Mouse (Mus musculus) myocyte (in vitro differentiated cells): ENCODE measurements around the gene Aox2. TPM values are rescaled to one million over a fixed set of nuclear protein-coding genes. Genes with fewer than 3 reads are reported as not detected.

Source experiments
- H3K27me3 ChIP-seq: one replicate; pipeline ENCODE4 v1.6.1; 2011; ENCODE audit not compliant: control insufficient read depth, insufficient read depth, insufficient read length
- H3K36me3 ChIP-seq: one replicate; pipeline ENCODE4 v1.6.1; 2011; ENCODE audit not compliant: control insufficient read depth, insufficient read depth
- H3K4me2 ChIP-seq: one replicate; pipeline ENCODE4 v1.6.1; 2011; ENCODE audit warnings: low read depth, control low read depth
- H3K4me3 ChIP-seq: one replicate; pipeline ENCODE4 v1.5.1; 2011; ENCODE audit warnings: mild to moderate bottlenecking, control low read depth, moderate library complexity
- H3K79me2 ChIP-seq: one replicate; pipeline ENCODE4 v1.6.1; 2011; ENCODE audit not compliant: control insufficient read depth, insufficient read depth
- H3ac ChIP-seq: one replicate; pipeline ENCODE4 v1.6.1; 2011; ENCODE audit not compliant: control insufficient read depth, insufficient read length
- CEBPB ChIP-seq: IDR thresholded peaks from 2 replicates; pipeline ENCODE4 v1.6.1; 2011; ENCODE audit warnings: mild to moderate bottlenecking, moderate library complexity; ENCODE audit not compliant: poor library complexity, insufficient read depth, severe bottlenecking
- E2F4 ChIP-seq: IDR thresholded peaks from one replicate; pipeline ENCODE4 v1.6.1; 2011; ENCODE audit warnings: mild to moderate bottlenecking, control low read depth, moderate library complexity; ENCODE audit not compliant: insufficient read depth
- MAX ChIP-seq: IDR thresholded peaks from one replicate; pipeline ENCODE4 v1.6.1; 2011; ENCODE audit warnings: low read depth, mild to moderate bottlenecking, control low read depth
- MYOD1 ChIP-seq, 3 experiments: IDR thresholded peaks; one replicate each; pipeline ENCODE4 v1.6.1; 2011; ENCODE audit warnings: control low read depth in 2 of 3, low read depth in 2 of 3, mild to moderate bottlenecking in 2 of 3, moderate library complexity in 1 of 3; ENCODE audit not compliant: insufficient read length in 2 of 3, control insufficient read depth in 1 of 3
- MYOG ChIP-seq, 3 experiments: IDR thresholded peaks; one replicate each; pipeline ENCODE4 v1.6.1; 2011; ENCODE audit warnings: control low read depth in 2 of 3, low read depth in 2 of 3, mild to moderate bottlenecking in 2 of 3; ENCODE audit not compliant: insufficient read length in 2 of 3, control insufficient read depth in 1 of 3, insufficient read depth in 1 of 3
- POLR2A ChIP-seq: IDR thresholded peaks from one replicate; pipeline ENCODE4 v1.6.1; 2011; ENCODE audit warnings: low read depth, mild to moderate bottlenecking, control low read depth, moderate library complexity; ENCODE audit not compliant: insufficient read length
- POLR2AphosphoS2 ChIP-seq: IDR thresholded peaks from one replicate; pipeline ENCODE4 v1.6.1; 2011; ENCODE audit warnings: low read depth, control low read depth; ENCODE audit not compliant: insufficient read length
- REST ChIP-seq: IDR thresholded peaks from one replicate; pipeline ENCODE4 v1.6.1; 2011; ENCODE audit warnings: mild to moderate bottlenecking, control low read depth, moderate library complexity; ENCODE audit not compliant: insufficient read depth, insufficient read length
- SRF ChIP-seq: IDR thresholded peaks from one replicate; pipeline ENCODE4 v1.6.1; 2011; ENCODE audit warnings: low read depth; ENCODE audit not compliant: control insufficient read depth, insufficient read length
- TCF12 ChIP-seq: IDR thresholded peaks from one replicate; pipeline ENCODE4 v1.6.1; 2011; ENCODE audit warnings: mild to moderate bottlenecking, control low read depth; ENCODE audit not compliant: poor library complexity, insufficient read depth, severe bottlenecking
- TCF3 ChIP-seq: IDR thresholded peaks from one replicate; pipeline ENCODE4 v1.6.1; 2011; ENCODE audit warnings: low read depth, control low read depth; ENCODE audit not compliant: insufficient read length
- USF1 ChIP-seq: IDR thresholded peaks from one replicate; pipeline ENCODE4 v1.6.1; 2011; ENCODE audit warnings: low read depth, mild to moderate bottlenecking, control low read depth, moderate library complexity
- polyA plus RNA-seq: library from polyadenylated mRNA; unstranded; fragments of >200 nt; fragmentation: generic; extraction: Trizol; gene quantifications from one replicate; pipeline ENCODE4 v1.2.1, GENCODE M21; 2012; ENCODE audit warnings: missing spikeins

Aox2 gene
- polyA plus RNA-seq, 1 experiment: not detected

- Histone ChIP-seq H3K4me3 (no peak overlapping the region), H3K36me3 (no peaks in the 10 kb centered on the region), H3K79me2 (no peaks in the 10 kb centered on the region), H3ac (no peak overlapping the region), H3K4me2 (no peak overlapping the region), H3K27me3 (no peaks in the 10 kb centered on the region)
- no peak for TF ChIP-seq POLR2A
- no peak for TF ChIP-seq MAX
- no peak for TF ChIP-seq USF1
- TF ChIP-seq CEBPB: no peak
- no peak for TF ChIP-seq TCF12
- TF ChIP-seq E2F4: no peak
These were observed 30.5 kb downstream of the Aox2 start for GRCm38 (mm10) chr1:58308594-58308993.

- Histone ChIP-seq H3K79me2 (no peaks in the 10 kb centered on the region), H3K27me3 (no peaks in the 10 kb centered on the region), H3K4me2 (no peak overlapping the region), H3ac (no peak overlapping the region), H3K4me3 (no peak overlapping the region), H3K36me3 (no peaks in the 10 kb centered on the region)
- TF ChIP-seq REST (no peak), TCF12 (no peak), USF1 (no peak), POLR2AphosphoS2 (no peak), MYOD1 (IDR thresholded peaks at IDR 0.05; ENCODE audit: control insufficient read depth in 1 of 3, insufficient read length in 2 of 3, low read depth in 2 of 3) (no peak), MAX (no peak), TCF3 (no peak), SRF (no peak), MYOG (IDR thresholded peaks at IDR 0.05; ENCODE audit: control insufficient read depth in 1 of 3, insufficient read depth in 1 of 3, insufficient read length in 2 of 3, low read depth in 2 of 3) (no peak), CEBPB (no peak), E2F4 (no peak), POLR2A (no peak)
These were observed 31.7 kb downstream of the Aox2 start for GRCm38 (mm10) chr1:58309853-58310252.

- no peaks in the 10 kb centered on the region for H3K27me3 ChIP-seq
- no peak overlapping the region for H3K4me3 ChIP-seq
- H3K4me2 ChIP-seq: no peak overlapping the region
- no peak overlapping the region for H3ac ChIP-seq
- H3K79me2 ChIP-seq: no peaks in the 10 kb centered on the region
- H3K36me3 ChIP-seq: no peaks in the 10 kb centered on the region
- TF ChIP-seq CEBPB (no peak), TCF12 (no peak), SRF (no peak), REST (no peak), USF1 (no peak), MYOG (IDR thresholded peaks at IDR 0.05; ENCODE audit: control insufficient read depth in 1 of 3, insufficient read depth in 1 of 3, insufficient read length in 2 of 3, low read depth in 2 of 3) (no peak), TCF3 (no peak), MYOD1 (IDR thresholded peaks at IDR 0.05; ENCODE audit: control insufficient read depth in 1 of 3, insufficient read length in 2 of 3, low read depth in 2 of 3) (no peak), POLR2AphosphoS2 (no peak), POLR2A (no peak), E2F4 (no peak), MAX (no peak)
These were observed 33.2 kb downstream of the Aox2 start for GRCm38 (mm10) chr1:58311221-58311864.

- Histone ChIP-seq H3K4me3 (no peak overlapping the region), H3K36me3 (no peaks in the 10 kb centered on the region), H3ac (no peak overlapping the region), H3K27me3 (no peaks in the 10 kb centered on the region), H3K4me2 (no peak overlapping the region), H3K79me2 (no peaks in the 10 kb centered on the region)
- TF ChIP-seq MYOD1 (IDR thresholded peaks at IDR 0.05; ENCODE audit: control insufficient read depth in 1 of 3, insufficient read length in 2 of 3, low read depth in 2 of 3) (no peak), POLR2AphosphoS2 (no peak), USF1 (no peak), SRF (no peak), CEBPB (no peak), TCF12 (no peak), E2F4 (no peak), MAX (no peak), POLR2A (no peak), REST (no peak), TCF3 (no peak), MYOG (IDR thresholded peaks at IDR 0.05; ENCODE audit: control insufficient read depth in 1 of 3, insufficient read depth in 1 of 3, insufficient read length in 2 of 3, low read depth in 2 of 3) (no peak)
These were observed 35.0 kb downstream of the Aox2 start for GRCm38 (mm10) chr1:58313173-58313572.

- no peak for TF ChIP-seq E2F4
- TF ChIP-seq TCF3: no peak
- TF ChIP-seq POLR2A: no peak
- TF ChIP-seq REST: no peak
- TF ChIP-seq POLR2AphosphoS2: no peak
- TF ChIP-seq MYOD1 (IDR thresholded peaks at IDR 0.05; ENCODE audit: control insufficient read depth in 1 of 3, insufficient read length in 2 of 3, low read depth in 2 of 3): no peak
- no peak for TF ChIP-seq SRF
- TF ChIP-seq MYOG (IDR thresholded peaks at IDR 0.05; ENCODE audit: control insufficient read depth in 1 of 3, insufficient read depth in 1 of 3, insufficient read length in 2 of 3, low read depth in 2 of 3): no peak
- TF ChIP-seq TCF12: no peak
- TF ChIP-seq CEBPB: no peak
- TF ChIP-seq MAX: no peak
- no peak for TF ChIP-seq USF1
- Histone ChIP-seq H3K36me3 (no peaks in the 10 kb centered on the region), H3ac (no peak overlapping the region), H3K4me3 (no peak overlapping the region), H3K27me3 (no peaks in the 10 kb centered on the region), H3K79me2 (no peaks in the 10 kb centered on the region), H3K4me2 (no peak overlapping the region)
These were observed 37.4 kb downstream of the Aox2 start for GRCm38 (mm10) chr1:58315532-58315931.
